Mouse (Mus musculus) liver, embryonic 11.5 days (tissue): ENCODE data around the gene Nanog. TPM values are rescaled to one million over a fixed set of nuclear protein-coding genes. Genes with fewer than 3 reads are reported as not detected.
A peak's percentile ranks its signal among the peaks of the same experiment; 100 is the strongest.

Experiments
- ATAC-seq: fragments of 200-750 bp; cut with Nextera tagmentation; replicated peaks from 2 replicates; pipeline ENCODE4 v1.8.0; 2017; ENCODE audit warnings: moderate number of reproducible peaks, mild to moderate bottlenecking, moderate TSS enrichment, moderate library complexity; ENCODE audit not compliant: low FRiP score
- DNase-seq: peaks from one replicate; pipeline ENCODE4 v3.0.0-alpha.2; 2017; ENCODE audit warnings: low spot score
- H3K27ac ChIP-seq: fragments of 300-500 bp; sonication (generic); 2 replicates; pipeline ENCODE4 v1.5.1; 2014; ENCODE audit warnings: mild to moderate bottlenecking, low read depth, low read length, control low read depth
- H3K27me3 ChIP-seq: fragments of 300-500 bp; sonication (generic); replicated peaks from 2 replicates; pipeline ENCODE4 v1.6.1; 2014; ENCODE audit warnings: low read length, mixed read lengths; ENCODE audit not compliant: control insufficient read depth, insufficient read depth
- H3K36me3 ChIP-seq: fragments of 300-500 bp; sonication (generic); 2 replicates; pipeline ENCODE4 v1.6.1; 2014; ENCODE audit warnings: mild to moderate bottlenecking, low read length, moderate library complexity, mixed read lengths; ENCODE audit not compliant: control insufficient read depth, insufficient read depth
- H3K4me1 ChIP-seq: fragments of 300-500 bp; sonication (generic); replicated peaks from 2 replicates; pipeline ENCODE4 v1.6.1; 2014; ENCODE audit warnings: low read length, mixed read lengths; ENCODE audit not compliant: control insufficient read depth, insufficient read depth
- H3K4me2 ChIP-seq: fragments of 300-500 bp; sonication (generic); 2 replicates; pipeline ENCODE4 v1.6.1; 2014; ENCODE audit warnings: mild to moderate bottlenecking, control low read depth, moderate library complexity
- H3K4me3 ChIP-seq: fragments of 300-500 bp; sonication (generic); 2 replicates; pipeline ENCODE4 v1.5.1; 2014; ENCODE audit warnings: low read depth, low read length, control low read depth
- H3K9ac ChIP-seq: fragments of 300-500 bp; sonication (generic); 2 replicates; pipeline ENCODE4 v1.6.1; 2014; ENCODE audit warnings: low read depth, low read length, control low read depth
- H3K9me3 ChIP-seq: fragments of 300-500 bp; sonication (generic); 2 replicates; pipeline ENCODE4 v1.6.1; 2016; ENCODE audit warnings: low read length, inconsistent platforms, mixed read lengths; ENCODE audit not compliant: control insufficient read depth
- WGBS: fragments of 180-500 bp; shearing (Covaris S2); extraction: QIAGEN DNeasy Blood & Tissue Kit; methylation state at CpG from one replicate; pipeline ENCODE4 v1.1.7; 2014; 5-methylcytosine and 5-hydroxymethylcytosine counted together
- polyA plus RNA-seq: library from polyadenylated mRNA; unstranded; fragments of >200 nt; fragmentation: Nextera tagmentation; extraction: Ambion mirVana; gene quantifications from 2 replicates; pipeline ENCODE4 v1.2.1, GENCODE M21; 2014

Nanog gene
- polyA plus RNA-seq, 1 experiment from 2014 or later: 0.08 TPM

DNA sequence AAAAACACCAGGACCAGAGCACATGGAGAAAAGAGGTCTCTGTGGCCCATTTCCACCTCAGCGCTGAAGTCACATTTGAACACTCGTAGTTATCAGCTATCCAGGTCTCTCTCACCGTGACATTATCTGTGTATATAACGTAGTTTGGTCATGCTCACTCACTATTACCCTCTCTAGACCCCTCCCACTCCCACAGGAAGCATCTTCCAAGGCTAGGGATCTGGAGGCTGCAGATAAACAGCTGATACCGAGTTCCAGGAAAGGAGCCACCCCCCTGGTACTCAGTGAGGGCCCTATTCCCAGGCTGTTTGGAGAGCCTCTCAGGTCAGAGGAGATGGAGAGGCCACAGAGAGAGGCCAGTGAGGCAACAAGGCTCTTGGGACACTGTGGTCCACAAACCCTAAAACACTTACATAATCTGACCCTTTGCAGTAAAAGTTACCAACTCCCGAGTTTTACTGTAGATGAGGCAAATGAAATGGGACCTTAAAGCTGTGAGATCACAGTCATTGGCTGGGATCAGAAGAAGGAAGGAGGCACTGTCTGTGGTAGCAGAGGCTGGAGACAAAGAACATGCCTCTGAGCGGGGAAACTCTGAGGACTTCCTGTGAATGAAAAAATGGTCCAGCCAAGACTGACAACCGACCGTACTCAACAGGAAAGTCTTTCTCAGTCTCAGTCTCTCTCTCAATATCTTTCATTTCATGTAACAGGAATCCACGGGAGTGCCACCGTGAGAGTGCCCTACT, 55.8 kb downstream of the Nanog start:
- DNase-seq: peak; percentile 49
- H3K9ac ChIP-seq: peak overlapping the region; percentile 28; the same call in 1 of the 2 replicates

DNA sequence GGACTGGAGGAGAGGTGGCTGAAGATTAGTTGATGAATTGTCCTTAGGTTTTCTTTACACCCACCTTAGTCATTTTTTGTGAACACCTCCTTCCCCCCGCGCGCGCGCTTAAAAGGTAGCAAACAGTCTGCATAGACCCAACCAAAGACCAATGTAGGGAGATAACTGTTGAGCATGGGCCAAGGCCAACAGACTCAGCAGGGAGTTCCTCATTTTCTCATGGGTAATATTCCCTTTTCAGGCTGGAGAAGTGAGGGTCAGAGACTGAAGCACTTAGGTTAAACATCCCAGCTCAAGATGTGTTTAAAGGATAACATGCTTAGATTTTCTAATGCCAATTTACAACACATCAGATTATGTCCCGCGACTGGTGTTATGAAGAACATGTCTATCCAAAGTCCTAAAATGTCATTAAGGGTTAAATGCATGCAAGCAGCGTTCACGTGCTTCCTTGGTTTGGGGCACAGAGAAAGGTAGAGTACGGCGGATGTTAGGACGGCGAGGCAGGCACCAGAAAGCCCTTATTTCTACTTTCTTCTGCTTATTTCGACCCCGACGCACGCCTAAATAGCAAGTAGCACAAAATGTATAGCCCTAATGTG, 56.7 kb downstream of the Nanog start:
- no peaks in the 10 kb centered on the region for H3K36me3 ChIP-seq
- H3K27me3 ChIP-seq: no peaks in the 10 kb centered on the region
- 0 out of 2 replicates have a peak overlapping the region, but pooled peaks have one; percentile 12 for H3K9ac ChIP-seq
- ATAC-seq (no peak), DNase-seq (no peak)
- peak overlapping the region; percentile 72 for H3K27ac ChIP-seq
- H3K4me1 ChIP-seq: peaks cover 45% of the 10 kb centered on the region
- no peaks in the 10 kb centered on the region for H3K9me3 ChIP-seq
- peak overlapping the region; percentile 78 for H3K4me2 ChIP-seq
- peak overlapping the region; percentile 49 for H3K4me3 ChIP-seq
- WGBS: 28% methylated on average over 17 of the region's 17 CpGs

More for the DNA sequence above, 55.8 kb downstream of the Nanog start:
- WGBS: 33% methylated on average over 11 of the region's 11 CpGs
- Histone ChIP-seq H3K27me3 (no peaks in the 10 kb centered on the region), H3K4me2 (peak overlapping the region; percentile 78), H3K4me1 (peaks cover 45% of the 10 kb centered on the region), H3K27ac (peak overlapping the region; percentile 72), H3K9me3 (no peaks in the 10 kb centered on the region), H3K4me3 (no peak overlapping the region), H3K36me3 (no peaks in the 10 kb centered on the region)
- peak; percentile 85 for ATAC-seq

Other genes starting within 250 kb of the Nanog start
- 7.7 and 8.1 TPM in 2 replicates for gene Rimklb, start 208.7 kb upstream of the Nanog start, polyA plus RNA-seq
- gene Mfap5, start 201.6 kb upstream of the Nanog start, polyA plus RNA-seq: 0.67 and 0.96 TPM in 2 replicates
- gene Aicda, start 153.7 kb upstream of the Nanog start, polyA plus RNA-seq: 0.18 TPM in 1 of 2 replicates, not detected in the other
- gene Apobec1, start 105.0 kb upstream of the Nanog start, polyA plus RNA-seq: 3.7 and 5.6 TPM in 2 replicates
- gene Gdf3, start 97.4 kb upstream of the Nanog start, polyA plus RNA-seq: 13.9 and 14.6 TPM in 2 replicates
- gene Dppa3, start 81.1 kb upstream of the Nanog start, polyA plus RNA-seq: not detected in 2 replicates
- 59.4 and 66.8 TPM in 2 replicates for gene Slc2a3, start 94.2 kb downstream of the Nanog start, polyA plus RNA-seq
- gene Foxj2, start 112.4 kb downstream of the Nanog start, polyA plus RNA-seq: 3.8 and 4.0 TPM in 2 replicates
- 2.7 and 3.5 TPM in 2 replicates for gene C3ar1, start 148.7 kb downstream of the Nanog start, polyA plus RNA-seq
- 39.8 and 44.4 TPM in 2 replicates for gene Necap1, start 167.0 kb downstream of the Nanog start, polyA plus RNA-seq
- 3.2 and 3.6 TPM in 2 replicates for gene Clec4a1, start 214.4 kb downstream of the Nanog start, polyA plus RNA-seq
- 1.9 and 2.6 TPM in 2 replicates for gene Clec4a3, start 245.0 kb downstream of the Nanog start, polyA plus RNA-seq